Mouse (Mus musculus) hindbrain, embryonic 15.5 days (tissue): ENCODE measurements at regions not wholly inside any gene's neighbourhood (a gene's known extent, or its start where the extent isn't known, plus 50 kb on each side); places are given as distances from the start of the nearest gene placed in this dataset.
A peak's percentile ranks its signal among the peaks of the same experiment; 100 is the strongest.

Experiments used
- ATAC-seq: fragments of 200-750 bp; cut with Nextera tagmentation; 2 replicates; pipeline ENCODE4 v1.8.0; 2017; ENCODE audit warnings: low read depth, moderate number of reproducible peaks, moderate TSS enrichment; ENCODE audit not compliant: low FRiP score
- H3K27ac ChIP-seq: fragments of 300-500 bp; sonication (generic); replicated peaks from 2 replicates; pipeline ENCODE4 v1.5.1; 2015; ENCODE audit warnings: mild to moderate bottlenecking, inconsistent platforms
- H3K27me3 ChIP-seq: fragments of 300-500 bp; sonication (generic); 2 replicates; pipeline ENCODE4 v1.6.1; 2015; ENCODE audit warnings: control low read depth, inconsistent platforms
- H3K36me3 ChIP-seq: fragments of 300-500 bp; sonication (generic); 2 replicates; pipeline ENCODE4 v1.6.1; 2015; ENCODE audit warnings: control low read depth, inconsistent platforms
- H3K4me1 ChIP-seq: fragments of 300-500 bp; sonication (generic); replicated peaks from 2 replicates; pipeline ENCODE4 v1.6.1; 2015; ENCODE audit warnings: control low read depth, inconsistent platforms
- H3K4me2 ChIP-seq: fragments of 300-500 bp; sonication (generic); 2 replicates; pipeline ENCODE4 v1.6.1; 2015; ENCODE audit warnings: moderate library complexity, mild to moderate bottlenecking, inconsistent platforms
- H3K4me3 ChIP-seq: fragments of 300-500 bp; sonication (generic); 2 replicates; pipeline ENCODE4 v1.5.1; 2015; ENCODE audit warnings: mild to moderate bottlenecking, inconsistent platforms
- H3K9ac ChIP-seq: fragments of 300-500 bp; sonication (generic); 2 replicates; pipeline ENCODE4 v1.6.1; 2015; ENCODE audit warnings: inconsistent platforms
- H3K9me3 ChIP-seq: fragments of 300-500 bp; sonication (generic); 2 replicates; pipeline ENCODE4 v1.6.1; 2016; ENCODE audit warnings: control low read depth, inconsistent platforms
- WGBS: fragments of 180-500 bp; shearing (Covaris S2); methylation state at CpG from one replicate; pipeline ENCODE4 v1.1.7; 2015; 5-methylcytosine and 5-hydroxymethylcytosine counted together

GRCm38 (mm10) chr11:71881841-71882240, 132.1 kb downstream of the Wscd1 start:
- Histone ChIP-seq H3K9me3 (no peaks in the 10 kb centered on the region), H3K4me3 (no peak overlapping the region), H3K36me3 (no peaks in the 10 kb centered on the region), H3K4me2 (no peak overlapping the region), H3K27ac (no peak overlapping the region), H3K27me3 (no peaks in the 10 kb centered on the region), H3K9ac (no peak overlapping the region), H3K4me1 (no peaks in the 10 kb centered on the region)
- 73% methylated on average over 1 of the region's 1 CpGs for WGBS
- ATAC-seq, result no peak

- Histone ChIP-seq H3K27ac (no peak overlapping the region), H3K9ac (no peak overlapping the region), H3K4me2 (no peak overlapping the region), H3K4me3 (no peak overlapping the region), H3K9me3 (no peaks in the 10 kb centered on the region), H3K27me3 (no peaks in the 10 kb centered on the region), H3K36me3 (no peaks in the 10 kb centered on the region), H3K4me1 (no peaks in the 10 kb centered on the region)
- WGBS, result 68% methylated on average over 7 of the region's 7 CpGs
- ATAC-seq, result no peak
Observed at GRCm38 (mm10) chr11:71871297-71871696, 121.6 kb downstream of the Wscd1 start.

- Histone ChIP-seq H3K9me3 (no peaks in the 10 kb centered on the region), H3K4me3 (no peak overlapping the region), H3K4me1 (0 out of 2 replicates have a peak, but pooled peaks cover 4% of the 10 kb centered on the region), H3K9ac (no peak overlapping the region), H3K4me2 (0 out of 2 replicates have a peak overlapping the region, but pooled peaks have one; percentile 13), H3K36me3 (no peaks in the 10 kb centered on the region), H3K27ac (no peak overlapping the region), H3K27me3 (no peaks in the 10 kb centered on the region)
- no peak for ATAC-seq
- WGBS, result 64% methylated on average over 12 of the region's 12 CpGs
Observed at GRCm38 (mm10) chr11:71866690-71867089, 117.0 kb downstream of the Wscd1 start.

- Histone ChIP-seq H3K27me3 (no peaks in the 10 kb centered on the region), H3K4me2 (no peak overlapping the region), H3K4me1 (no peaks in the 10 kb centered on the region), H3K36me3 (no peaks in the 10 kb centered on the region), H3K27ac (no peak overlapping the region), H3K9ac (no peak overlapping the region), H3K9me3 (no peaks in the 10 kb centered on the region), H3K4me3 (no peak overlapping the region)
- WGBS, result 86% methylated on average over 8 of the region's 8 CpGs
- no peak for ATAC-seq
Observed at GRCm38 (mm10) chr11:71857926-71858325, 108.2 kb downstream of the Wscd1 start.

- no peak overlapping the region for H3K4me3 ChIP-seq
- WGBS, result 89% methylated on average over 1 of the region's 1 CpGs
- H3K9ac ChIP-seq, result no peak overlapping the region
- H3K4me2 ChIP-seq, result no peak overlapping the region
- H3K36me3 ChIP-seq, result no peaks in the 10 kb centered on the region
- no peaks in the 10 kb centered on the region for H3K4me1 ChIP-seq
- no peak overlapping the region for H3K27ac ChIP-seq
- no peak for ATAC-seq
- no peaks in the 10 kb centered on the region for H3K27me3 ChIP-seq
- H3K9me3 ChIP-seq, result no peaks in the 10 kb centered on the region
Observed at GRCm38 (mm10) chr11:71855557-71855956, 105.8 kb downstream of the Wscd1 start.

GRCm38 (mm10) chr11:71855058-71855457, 105.3 kb downstream of the Wscd1 start:
- H3K9ac ChIP-seq, result no peak overlapping the region
- 88% methylated on average over 3 of the region's 3 CpGs for WGBS
- H3K4me1 ChIP-seq, result no peaks in the 10 kb centered on the region
- no peaks in the 10 kb centered on the region for H3K27me3 ChIP-seq
- H3K4me2 ChIP-seq, result no peak overlapping the region
- no peak for ATAC-seq
- no peaks in the 10 kb centered on the region for H3K36me3 ChIP-seq
- no peak overlapping the region for H3K27ac ChIP-seq
- no peaks in the 10 kb centered on the region for H3K9me3 ChIP-seq
- no peak overlapping the region for H3K4me3 ChIP-seq

GRCm38 (mm10) chr11:71847684-71848367, 98.1 kb downstream of the Wscd1 start:
- H3K4me2 ChIP-seq, result no peak overlapping the region
- no peak; the same call in 1 of the 2 replicates for ATAC-seq
- H3K9me3 ChIP-seq, result no peaks in the 10 kb centered on the region
- 0 out of 2 replicates have a peak, but pooled peaks cover 5% of the 10 kb centered on the region for H3K4me1 ChIP-seq
- no peaks in the 10 kb centered on the region for H3K36me3 ChIP-seq
- no peaks in the 10 kb centered on the region for H3K27me3 ChIP-seq
- WGBS, result 62% methylated on average over 9 of the region's 9 CpGs
- H3K4me3 ChIP-seq, result no peak overlapping the region
- H3K27ac ChIP-seq, result no peak overlapping the region
- no peak overlapping the region for H3K9ac ChIP-seq

GRCm38 (mm10) chr11:71846496-71846895, 96.8 kb downstream of the Wscd1 start:
- WGBS, result 47% methylated on average over 3 of the region's 3 CpGs
- Histone ChIP-seq H3K27me3 (no peaks in the 10 kb centered on the region), H3K4me2 (no peak overlapping the region), H3K4me1 (0 out of 2 replicates have a peak, but pooled peaks cover 5% of the 10 kb centered on the region), H3K4me3 (no peak overlapping the region), H3K36me3 (no peaks in the 10 kb centered on the region), H3K27ac (no peak overlapping the region), H3K9me3 (no peaks in the 10 kb centered on the region), H3K9ac (no peak overlapping the region)
- ATAC-seq, result no peak

- Histone ChIP-seq H3K27ac (peak overlapping the region; percentile 19; the same call in 1 of the 2 replicates), H3K4me1 (peaks cover 6% of the 10 kb centered on the region; the same call in 1 of the 2 replicates), H3K36me3 (no peaks in the 10 kb centered on the region), H3K27me3 (no peaks in the 10 kb centered on the region), H3K9me3 (no peaks in the 10 kb centered on the region), H3K9ac (no peak overlapping the region), H3K4me3 (no peak overlapping the region), H3K4me2 (no peak overlapping the region)
- ATAC-seq, result peak; percentile 86
- WGBS, result 31% methylated on average over 8 of the region's 8 CpGs
Observed at GRCm38 (mm10) chr11:71840635-71841443, 91.1 kb downstream of the Wscd1 start.
